Mouse (Mus musculus) liver, adult 2 months (tissue): Measurements from ENCODE around the gene Sgsm1.

Experiments used
- CTCF ChIP-seq: fragments of 200-500 bp; IDR thresholded peaks from 2 replicates; pipeline ENCODE4 v1.5.1; 2011; ENCODE audit warnings: low read depth, low read length, control low read depth
- POLR2A ChIP-seq: fragments of 200-500 bp; IDR thresholded peaks from 2 replicates; pipeline ENCODE4 v1.6.1; 2011; ENCODE audit warnings: low read length, control low read depth; ENCODE audit not compliant: insufficient read depth; ENCODE audit errors: extremely low read depth

DNA sequence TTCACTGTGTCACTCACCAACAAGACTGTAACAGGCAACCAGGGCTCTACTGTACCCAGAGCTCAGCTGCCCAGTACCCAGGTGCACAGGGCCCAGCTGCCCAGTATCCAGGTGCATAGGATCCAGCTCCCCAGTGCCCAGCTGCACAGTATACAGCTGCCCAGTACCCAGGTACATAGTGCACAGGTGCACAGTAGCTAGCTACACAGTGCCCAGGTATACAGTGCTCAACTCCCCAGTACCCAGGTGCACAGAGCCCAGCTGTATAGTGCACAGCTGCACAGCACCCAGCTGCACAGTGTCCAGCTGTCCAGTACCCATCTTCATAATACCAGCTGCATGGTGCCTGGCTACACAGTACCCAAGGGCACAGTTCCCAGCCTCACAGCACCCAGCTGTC is 42.3 kb downstream of the Sgsm1 start:
- no peak for TF ChIP-seq CTCF
- no peak for TF ChIP-seq POLR2A
